Mouse (Mus musculus) yolk sac, embryonic 10.5 days (tissue): ENCODE data around the gene Vipr2.

ENCODE experiments used
- DNase-seq: peaks from one replicate; pipeline ENCODE4 v3.0.0-alpha.2; 2017; ENCODE audit warnings: low spot score

Vipr2 gene

GRCm38 (mm10) chr12:116097166-116097565 is 19.6 kb downstream of the Vipr2 start:
- no peak for DNase-seq

- DNase-seq = no peak
These were observed 24.4 kb downstream of the Vipr2 start for GRCm38 (mm10) chr12:116101945-116102344.

- DNase-seq = no peak
These were observed 32.2 kb downstream of the Vipr2 start for GRCm38 (mm10) chr12:116109451-116110353.

DNA sequence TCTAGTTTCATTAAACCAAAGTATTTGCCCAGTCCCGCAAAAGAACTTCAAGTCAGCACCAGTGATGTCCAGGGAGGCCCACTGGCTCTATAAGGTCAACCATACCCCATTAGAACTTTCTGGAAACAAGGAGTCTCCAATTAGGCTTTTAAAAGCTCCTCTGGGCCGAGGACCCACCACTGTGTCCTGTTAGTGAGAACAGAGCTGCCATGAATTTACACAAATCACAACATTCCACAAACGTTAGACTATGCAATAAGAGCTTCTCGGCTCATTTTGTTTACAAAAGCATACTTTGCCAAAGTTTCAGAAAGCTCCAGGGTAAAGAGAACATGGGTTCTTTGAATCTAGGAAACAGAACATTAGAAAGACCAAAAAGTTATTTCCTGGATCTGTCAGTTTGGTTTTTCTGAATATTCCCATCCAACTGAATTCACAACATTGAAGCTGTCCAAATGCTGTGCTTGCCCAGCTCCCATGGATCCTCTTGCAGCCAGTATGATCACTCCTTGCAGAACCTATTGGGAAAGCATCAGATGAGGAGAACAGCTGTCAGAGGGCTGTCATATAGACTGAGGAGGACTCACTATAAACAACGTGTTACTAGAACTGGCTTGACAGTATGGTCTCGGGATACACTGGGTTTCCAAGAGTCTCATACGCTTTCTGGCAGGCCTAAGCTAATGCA is 33.6 kb downstream of the Vipr2 start:
- DNase-seq = no peak

GRCm38 (mm10) chr12:116115781-116116180 is 38.3 kb downstream of the Vipr2 start:
- no peak for DNase-seq

GRCm38 (mm10) chr12:116116455-116116854 is 38.9 kb downstream of the Vipr2 start:
- no peak for DNase-seq

DNA sequence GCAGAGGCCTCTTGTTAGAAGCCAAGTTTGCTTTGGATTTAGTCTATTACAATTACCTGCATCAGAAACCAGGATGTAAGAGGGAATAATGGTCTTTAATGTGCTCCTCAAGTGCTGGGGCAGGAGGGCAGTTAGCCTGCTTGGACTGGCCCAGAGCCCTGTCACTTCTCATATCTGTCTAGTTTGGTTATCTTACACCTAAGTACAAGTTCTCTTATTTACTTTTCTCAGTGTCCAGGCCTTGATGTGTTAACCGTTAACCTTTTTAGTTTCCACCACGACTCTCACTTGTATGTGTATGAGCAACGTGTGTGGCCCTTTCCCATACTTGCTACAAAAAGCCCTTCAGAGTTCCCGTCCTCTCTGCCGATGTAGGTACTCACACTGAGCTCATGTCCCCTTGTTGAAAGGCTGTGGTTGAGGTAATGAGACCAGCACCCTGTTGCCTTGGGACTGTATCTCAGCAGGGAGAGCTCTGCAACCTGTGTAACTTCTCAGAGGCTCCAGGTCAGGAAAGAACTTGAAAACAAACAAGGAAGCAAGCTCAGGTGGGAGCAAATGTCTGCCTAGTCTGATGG is 39.9 kb downstream of the Vipr2 start:
- DNase-seq = no peak

DNA sequence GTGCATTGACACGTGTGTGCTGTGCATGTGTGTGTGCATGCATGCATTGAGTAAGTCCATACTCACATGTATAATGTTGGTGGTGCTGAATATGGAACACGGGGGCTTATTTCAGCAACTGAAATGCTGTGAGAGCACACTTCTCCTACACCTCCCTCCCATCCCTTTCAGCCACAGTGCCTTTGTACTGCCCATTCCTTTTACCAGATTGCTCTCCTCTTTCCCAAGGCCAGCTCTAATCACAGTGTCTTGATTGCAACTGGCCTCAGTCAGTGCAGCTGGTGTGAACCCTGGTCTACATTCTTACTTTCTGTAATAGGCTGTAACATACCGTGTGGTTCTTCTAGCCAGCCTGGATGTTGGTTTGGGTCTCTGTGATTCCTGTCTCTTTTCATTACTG is 41.5 kb downstream of the Vipr2 start:
- no peak for DNase-seq

DNA sequence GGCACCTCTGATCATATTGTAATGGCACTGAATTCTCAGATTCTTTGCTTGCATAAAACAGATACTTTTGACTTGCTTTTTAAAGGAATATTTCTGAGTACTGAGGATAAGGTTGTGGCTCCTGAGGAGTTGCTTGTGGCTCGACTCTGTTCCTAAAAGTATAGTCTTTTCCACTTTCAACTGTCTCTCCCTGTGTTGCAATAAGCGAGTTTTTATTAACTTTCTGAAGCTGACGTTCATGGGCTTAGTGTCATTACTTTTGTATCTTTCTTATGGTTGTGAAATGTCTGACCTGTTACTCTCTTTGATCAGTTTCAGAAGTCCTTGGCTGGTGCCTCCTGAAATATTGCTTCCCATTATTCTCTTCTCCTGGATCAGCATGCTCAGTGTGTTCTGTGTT is 46.3 kb downstream of the Vipr2 start:
- no peak for DNase-seq

GRCm38 (mm10) chr12:116130936-116131335 is 53.4 kb downstream of the Vipr2 start:
- DNase-seq = no peak

- DNase-seq = no peak
These were observed 55.4 kb downstream of the Vipr2 start for GRCm38 (mm10) chr12:116132909-116133308.

DNA sequence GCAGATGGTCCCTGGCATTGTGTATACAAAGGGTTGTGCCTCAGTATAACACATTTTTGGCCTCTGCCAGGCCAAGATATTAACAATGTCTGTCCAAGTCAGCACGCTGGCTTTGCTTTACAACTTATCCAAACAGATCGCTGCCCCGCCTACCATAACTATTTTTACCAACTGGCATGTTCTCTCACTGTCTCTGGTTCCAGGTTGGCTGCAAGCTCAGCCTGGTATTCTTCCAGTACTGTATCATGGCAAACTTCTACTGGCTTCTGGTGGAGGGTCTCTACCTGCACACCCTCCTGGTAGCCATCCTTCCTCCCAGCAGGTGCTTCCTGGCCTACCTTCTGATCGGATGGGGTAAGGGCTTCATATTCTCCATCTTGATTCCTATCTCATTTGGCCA is 58.4 kb downstream of the Vipr2 start:
- no peak for DNase-seq

DNA sequence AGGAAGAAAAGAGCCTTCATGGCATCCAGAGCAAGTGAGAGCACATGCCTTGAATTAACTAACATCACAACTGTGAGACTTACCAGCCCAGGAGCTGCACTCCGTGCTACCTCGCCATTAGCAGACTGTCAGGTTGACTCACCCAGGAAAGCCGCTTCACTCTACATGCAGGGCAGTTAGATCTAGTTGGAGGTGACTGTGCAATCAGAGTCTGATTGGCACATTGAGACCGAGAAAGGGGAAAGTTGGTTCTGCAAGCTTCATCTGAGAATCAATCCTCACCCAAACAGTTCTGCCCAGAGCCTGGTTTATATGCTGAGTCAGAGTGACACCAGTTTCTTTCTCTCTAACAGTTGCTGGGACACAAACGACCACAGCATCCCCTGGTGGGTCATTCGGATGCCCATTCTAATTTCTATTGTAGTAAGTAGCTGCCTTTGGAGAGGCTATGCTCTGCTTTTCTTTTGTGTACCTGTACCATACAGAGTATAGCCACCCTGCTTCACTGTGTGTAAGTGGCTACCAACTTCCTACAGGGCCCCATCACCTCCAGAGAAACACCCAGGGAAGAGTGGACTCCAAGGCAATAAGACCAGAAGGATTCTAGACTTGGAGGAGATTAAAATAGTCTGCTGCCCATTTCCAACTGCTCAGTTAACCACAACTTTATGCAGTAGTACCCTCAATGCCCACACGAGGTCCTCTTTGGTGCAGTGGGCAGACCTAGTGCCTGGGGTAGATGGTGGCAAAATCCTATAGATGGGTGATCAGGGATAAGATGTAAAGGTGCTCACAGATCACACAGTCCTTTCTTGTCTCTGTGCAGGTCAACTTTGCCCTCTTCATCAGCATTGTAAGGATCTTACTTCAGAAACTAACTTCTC is 61.0 kb downstream of the Vipr2 start:
- DNase-seq = no peak

GRCm38 (mm10) chr12:116140605-116141004 is 63.1 kb downstream of the Vipr2 start:
- no peak for DNase-seq

- DNase-seq = no peak
These were observed 64.3 kb downstream of the Vipr2 start for GRCm38 (mm10) chr12:116141816-116142215.

- no peak for DNase-seq
These were observed 64.9 kb downstream of the Vipr2 start for GRCm38 (mm10) chr12:116142464-116142863.

DNA sequence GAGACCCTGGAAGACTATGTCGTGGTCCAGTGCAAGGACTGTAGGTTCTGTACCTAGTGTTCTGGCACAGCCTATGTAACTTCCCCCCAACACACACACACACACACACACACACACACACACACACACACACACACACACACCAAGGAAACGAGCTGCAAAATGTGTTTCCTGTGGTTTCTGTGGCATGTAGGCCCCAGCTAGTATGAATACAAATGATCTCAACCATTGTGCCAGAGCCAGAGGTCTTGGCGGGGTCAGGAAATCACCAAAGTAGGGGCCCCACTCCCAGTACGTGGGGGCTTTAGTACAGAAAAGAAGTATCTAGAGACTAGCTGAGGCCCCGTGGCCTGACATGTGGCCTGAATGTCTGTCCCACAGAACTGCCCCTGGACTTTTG is 67.7 kb downstream of the Vipr2 start:
- no peak for DNase-seq

DNA sequence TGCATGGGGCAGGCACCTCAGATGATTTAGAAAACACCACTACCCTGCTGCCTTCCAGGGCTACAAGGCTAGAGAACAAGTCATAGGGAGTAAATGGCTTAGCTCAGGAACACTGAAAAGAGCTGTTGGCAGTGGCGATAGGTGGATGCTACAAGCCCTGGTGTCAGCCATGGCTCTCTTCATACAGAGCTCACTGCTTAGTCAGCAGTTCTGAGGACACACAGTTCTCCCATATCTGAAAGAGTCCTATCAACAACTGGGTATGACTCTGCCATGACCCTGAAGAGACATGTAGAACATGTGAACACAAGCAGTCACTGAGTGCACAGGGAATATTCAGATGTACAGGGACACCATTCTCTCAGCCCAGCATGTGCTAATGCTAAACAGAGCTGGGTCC is 68.2 kb downstream of the Vipr2 start:
- DNase-seq = no peak

DNA sequence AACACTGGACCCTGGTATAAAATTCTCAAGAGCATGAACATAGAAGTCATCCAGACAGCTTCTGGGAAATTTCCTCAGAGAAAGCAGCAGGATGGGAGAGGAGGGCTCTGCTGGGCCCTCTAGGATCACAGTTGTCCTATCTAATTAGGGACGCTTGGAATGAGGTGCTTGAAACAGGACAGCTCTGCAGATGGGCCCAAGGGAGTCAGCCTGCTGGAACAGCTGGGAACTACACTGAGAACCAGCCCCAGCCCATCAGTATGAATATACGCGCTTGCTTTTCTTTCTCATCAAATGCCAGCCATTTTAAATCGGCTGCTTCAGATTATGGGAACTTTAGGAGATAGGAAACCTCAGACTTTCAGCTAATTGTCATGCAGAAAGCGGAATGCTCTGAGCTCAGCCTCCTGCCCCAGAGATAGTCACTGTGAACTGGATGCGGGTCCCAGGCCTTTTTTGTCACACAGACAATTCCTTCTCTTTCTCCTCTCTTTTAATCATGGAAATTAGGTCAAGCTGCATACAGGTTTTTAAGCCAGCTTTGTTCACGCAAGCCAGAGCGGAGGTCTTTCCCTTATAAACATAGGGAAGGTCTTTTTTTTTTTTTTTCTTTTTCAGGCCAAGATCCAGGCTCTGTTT is 69.6 kb downstream of the Vipr2 start:
- DNase-seq = no peak

DNA sequence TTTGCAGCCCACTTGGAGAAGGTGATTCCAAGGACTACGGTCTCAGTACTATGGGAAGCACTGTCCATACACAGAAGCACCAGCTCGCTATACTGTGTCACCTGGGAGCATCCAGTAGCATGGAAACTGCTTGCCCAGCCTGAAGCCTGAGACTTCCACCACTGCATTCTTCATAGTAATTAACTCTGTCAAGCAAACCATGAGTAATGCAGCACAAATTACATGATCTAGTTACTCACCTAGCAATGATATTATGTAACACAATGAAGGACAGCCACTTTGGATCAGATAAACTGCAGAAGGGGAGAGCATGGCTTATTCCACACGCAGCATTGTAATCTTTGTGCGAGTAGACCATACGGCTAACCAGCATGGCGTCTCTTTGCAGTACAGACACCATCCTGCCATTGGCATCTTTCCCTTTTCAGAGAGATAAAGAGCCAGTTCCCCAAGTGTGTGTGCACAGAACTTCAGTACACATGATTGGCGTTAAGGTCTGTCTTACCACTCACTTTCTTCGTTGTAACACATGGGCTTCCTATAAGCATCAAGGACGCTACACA is 75.4 kb downstream of the Vipr2 start:
- no peak for DNase-seq
